Mouse (Mus musculus) hindbrain, embryonic 14.5 days (tissue): Measurements from ENCODE around the gene Fancl. TPM values are rescaled to one million over a fixed set of nuclear protein-coding genes. Genes with fewer than 3 reads are reported as not detected.

ENCODE experiments used
- ATAC-seq: fragments of 200-750 bp; cut with Nextera tagmentation; 2 replicates; pipeline ENCODE4 v1.8.0; 2017; ENCODE audit warnings: moderate number of reproducible peaks, mild to moderate bottlenecking, moderate TSS enrichment, moderate library complexity; ENCODE audit not compliant: low FRiP score
- DNase-seq: peaks from one replicate; pipeline ENCODE4 v3.0.0-alpha.2; 2015; ENCODE audit warnings: low spot score
- H3K27ac ChIP-seq: fragments of 300-500 bp; sonication (generic); 2 replicates; pipeline ENCODE4 v1.5.1; 2014; ENCODE audit warnings: mild to moderate bottlenecking, moderate library complexity
- H3K27me3 ChIP-seq: fragments of 300-500 bp; sonication (generic); 2 replicates; pipeline ENCODE4 v1.6.1; 2014; ENCODE audit warnings: mild to moderate bottlenecking, low read length, mixed read lengths; ENCODE audit not compliant: control insufficient read depth, insufficient read depth
- H3K36me3 ChIP-seq: fragments of 300-500 bp; sonication (generic); replicated peaks from 2 replicates; pipeline ENCODE4 v1.6.1; 2014; ENCODE audit not compliant: control insufficient read depth, insufficient read depth
- H3K4me1 ChIP-seq: fragments of 300-500 bp; sonication (generic); replicated peaks from 2 replicates; pipeline ENCODE4 v1.6.1; 2014; ENCODE audit warnings: antibody characterized with exemption, low read length, mixed read lengths; ENCODE audit not compliant: control insufficient read depth, insufficient read depth
- H3K4me2 ChIP-seq: fragments of 300-500 bp; sonication (generic); replicated peaks from 2 replicates; pipeline ENCODE4 v1.6.1; 2014; ENCODE audit warnings: mild to moderate bottlenecking, moderate library complexity
- H3K4me3 ChIP-seq: fragments of 300-500 bp; sonication (generic); replicated peaks from 2 replicates; pipeline ENCODE4 v1.5.1; 2014; ENCODE audit warnings: mild to moderate bottlenecking, low read length
- H3K9ac ChIP-seq: fragments of 300-500 bp; sonication (generic); 2 replicates; pipeline ENCODE4 v1.6.1; 2014
- H3K9me3 ChIP-seq: fragments of 300-500 bp; sonication (generic); 2 replicates; pipeline ENCODE4 v1.6.1; 2016; ENCODE audit warnings: low read length; ENCODE audit not compliant: control insufficient read depth
- WGBS: fragments of 180-500 bp; shearing (Covaris S2); extraction: QIAGEN DNeasy Blood & Tissue Kit; methylation state at CpG from one replicate; pipeline ENCODE4 v1.1.7; 2014; 5-methylcytosine and 5-hydroxymethylcytosine counted together
- polyA plus RNA-seq: library from polyadenylated mRNA; unstranded; fragments of >200 nt; fragmentation: Nextera tagmentation; extraction: Ambion mirVana; gene quantifications from 2 replicates; pipeline ENCODE4 v1.2.1, GENCODE M21; 2014

Fancl gene
- polyA plus RNA-seq, 1 experiment from 2014 or later = 14.4 TPM

DNA sequence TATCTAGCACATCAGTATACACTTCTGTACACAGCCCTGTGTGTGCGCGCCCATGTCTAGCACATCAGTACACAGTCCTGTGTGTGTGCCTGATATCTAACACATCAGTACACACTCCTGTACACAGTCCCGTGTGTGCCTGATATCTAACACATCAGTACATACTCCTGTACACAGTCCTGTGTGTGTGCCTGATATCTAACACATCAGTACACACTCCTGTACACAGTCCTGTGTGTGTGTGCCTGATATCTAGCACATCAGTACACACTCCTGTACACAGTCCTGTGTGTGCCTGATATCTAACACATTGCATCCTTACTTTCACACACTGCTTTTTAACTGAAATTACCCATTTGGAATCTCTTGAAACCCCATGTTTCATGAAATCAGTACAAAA lies 27.0 kb downstream of the Fancl start:
- H3K4me2 ChIP-seq = no peak overlapping the region
- DNase-seq (no peak), ATAC-seq (no peak)
- WGBS = 97% methylated on average over 3 of the region's 3 CpGs
- no peaks in the 10 kb centered on the region for H3K4me1 ChIP-seq
- no peaks in the 10 kb centered on the region for H3K36me3 ChIP-seq
- no peak overlapping the region for H3K4me3 ChIP-seq
- no peaks in the 10 kb centered on the region for H3K27me3 ChIP-seq
- H3K27ac ChIP-seq = no peak overlapping the region
- H3K9ac ChIP-seq = no peak overlapping the region
- no peaks in the 10 kb centered on the region for H3K9me3 ChIP-seq

DNA sequence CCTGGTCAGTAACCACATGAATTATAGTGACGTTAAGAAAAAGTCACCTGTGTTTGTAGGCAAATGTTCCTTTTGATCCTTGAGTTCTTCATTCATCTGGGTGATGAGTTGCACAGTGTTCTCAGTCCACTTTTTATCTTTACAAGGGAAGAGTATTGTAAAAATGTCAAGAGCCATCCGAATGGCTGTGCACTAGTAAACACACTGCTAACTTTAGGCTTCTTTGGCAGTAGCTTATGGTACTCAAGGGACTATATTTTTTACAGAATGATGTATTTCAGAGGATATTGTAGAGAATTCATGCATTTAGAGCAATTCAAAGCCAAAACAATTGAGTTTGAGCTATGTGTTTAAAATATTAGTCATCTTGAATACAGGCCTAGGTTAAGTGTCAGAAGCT lies 35.5 kb downstream of the Fancl start:
- Histone ChIP-seq H3K36me3 (no peaks in the 10 kb centered on the region; the same call in 1 of the 2 replicates), H3K4me1 (no peaks in the 10 kb centered on the region), H3K9ac (no peak overlapping the region), H3K4me3 (no peak overlapping the region), H3K4me2 (no peak overlapping the region), H3K27ac (no peak overlapping the region), H3K9me3 (no peaks in the 10 kb centered on the region), H3K27me3 (no peaks in the 10 kb centered on the region)
- WGBS = 90% methylated on average over 2 of the region's 2 CpGs
- ATAC-seq (no peak), DNase-seq (no peak)

DNA sequence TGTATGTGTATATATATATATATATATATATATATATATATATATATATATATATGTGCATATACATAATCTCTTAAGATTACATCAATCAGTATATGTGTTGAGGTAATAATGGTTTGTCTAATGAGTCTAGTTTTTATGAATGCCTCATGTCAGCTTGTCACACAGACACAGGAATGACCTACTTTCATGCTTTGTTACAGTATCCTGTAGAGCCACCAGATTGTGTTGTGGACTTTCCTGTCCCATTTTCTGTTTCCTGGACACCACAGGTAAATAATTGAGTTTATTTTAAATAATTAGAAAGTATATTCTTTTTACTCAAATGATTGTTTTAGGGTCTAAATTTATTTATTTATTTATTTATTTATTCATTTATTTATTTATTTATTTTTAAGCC lies 48.3 kb downstream of the Fancl start:
- no peak for DNase-seq
- no peak overlapping the region for H3K27ac ChIP-seq
- H3K27me3 ChIP-seq = no peaks in the 10 kb centered on the region
- no peak overlapping the region for H3K4me3 ChIP-seq
- no peaks in the 10 kb centered on the region for H3K9me3 ChIP-seq
- no peak for ATAC-seq
- no peaks in the 10 kb centered on the region for H3K36me3 ChIP-seq
- H3K9ac ChIP-seq = no peak overlapping the region
- no peaks in the 10 kb centered on the region for H3K4me1 ChIP-seq
- H3K4me2 ChIP-seq = no peak overlapping the region

DNA sequence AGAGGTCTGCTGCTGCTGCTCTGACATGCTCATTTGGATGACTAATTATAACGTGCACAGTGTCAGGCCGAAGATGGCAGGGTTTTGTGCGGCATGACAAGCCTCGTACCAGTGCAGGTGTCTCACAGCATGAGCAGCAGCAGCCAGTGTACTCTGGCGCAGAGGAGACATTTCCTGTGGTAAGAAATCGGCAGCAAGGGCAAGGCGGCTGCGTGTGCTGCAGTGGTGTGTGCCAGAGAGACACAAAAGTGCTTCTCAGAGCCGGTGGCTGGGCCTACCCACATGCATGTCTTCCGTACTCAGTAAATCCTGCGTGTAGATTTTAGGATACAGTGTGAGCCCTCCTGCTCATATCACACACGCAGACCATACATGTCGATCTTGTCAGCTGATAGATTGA lies 51.9 kb downstream of the Fancl start:
- no peaks in the 10 kb centered on the region for H3K36me3 ChIP-seq
- ATAC-seq = peak; percentile 76
- no peak overlapping the region for H3K4me3 ChIP-seq
- H3K9me3 ChIP-seq = no peaks in the 10 kb centered on the region
- H3K4me2 ChIP-seq = 0 out of 2 replicates have a peak overlapping the region, but pooled peaks have one; percentile 11
- DNase-seq = no peak
- H3K27ac ChIP-seq = peak overlapping the region; percentile 68
- H3K4me1 ChIP-seq = no peaks in the 10 kb centered on the region
- peak overlapping the region; percentile 14; the same call in 1 of the 2 replicates for H3K9ac ChIP-seq
- H3K27me3 ChIP-seq = no peaks in the 10 kb centered on the region
- 67% methylated on average over 13 of the region's 13 CpGs for WGBS

DNA sequence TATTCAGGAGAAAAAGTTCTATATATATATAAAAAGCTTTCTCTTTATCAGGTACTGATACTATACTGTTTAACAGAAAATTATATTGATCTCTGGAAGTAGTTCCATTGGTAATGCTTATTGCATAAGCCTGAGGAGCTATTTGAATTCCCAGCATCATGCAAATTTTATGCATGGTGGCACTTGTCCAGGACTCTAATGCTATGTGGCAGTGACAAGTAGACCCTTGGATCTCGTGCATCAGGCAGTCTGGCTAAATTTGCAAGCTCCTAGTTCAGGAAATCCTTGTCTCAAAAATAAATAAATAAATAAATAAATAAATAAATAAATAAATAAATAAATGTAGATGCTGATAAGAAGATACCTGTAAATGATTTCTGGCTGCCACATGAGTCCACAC lies 55.2 kb downstream of the Fancl start:
- WGBS = 42% methylated on average over 1 of the region's 1 CpGs
- Histone ChIP-seq H3K4me3 (no peak overlapping the region), H3K9ac (no peak overlapping the region), H3K27me3 (no peaks in the 10 kb centered on the region), H3K36me3 (no peaks in the 10 kb centered on the region), H3K4me2 (no peak overlapping the region), H3K27ac (no peak overlapping the region), H3K9me3 (no peaks in the 10 kb centered on the region), H3K4me1 (no peaks in the 10 kb centered on the region)
- ATAC-seq (0 out of 2 replicates have a peak, but pooled peaks have one; percentile 46), DNase-seq (no peak)

DNA sequence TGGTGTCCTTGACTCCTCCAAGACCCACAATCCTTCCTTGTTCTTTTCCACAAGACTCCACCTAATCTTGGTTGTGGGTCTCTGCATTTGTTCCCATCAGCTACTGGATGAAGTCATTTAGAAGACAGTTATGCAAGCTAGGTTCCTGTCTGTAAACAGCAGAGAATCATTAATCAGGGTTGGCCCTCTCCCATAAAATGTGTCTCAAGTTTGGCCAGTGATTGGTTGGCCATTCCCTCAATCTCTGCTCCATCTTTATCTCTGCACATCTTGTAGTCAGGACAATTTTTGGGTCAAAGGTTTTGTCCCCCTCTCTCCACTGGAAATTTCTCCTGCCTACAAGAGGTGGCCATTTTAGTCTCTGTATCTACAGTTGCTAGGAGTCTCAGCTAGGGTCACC lies 58.4 kb downstream of the Fancl start:
- ATAC-seq (no peak), DNase-seq (no peak)
- no peaks in the 10 kb centered on the region for H3K9me3 ChIP-seq
- no peaks in the 10 kb centered on the region for H3K27me3 ChIP-seq
- H3K4me1 ChIP-seq = no peaks in the 10 kb centered on the region
- H3K4me2 ChIP-seq = no peak overlapping the region
- no peak overlapping the region for H3K4me3 ChIP-seq
- no peak overlapping the region for H3K9ac ChIP-seq
- no peaks in the 10 kb centered on the region for H3K36me3 ChIP-seq
- H3K27ac ChIP-seq = no peak overlapping the region

DNA sequence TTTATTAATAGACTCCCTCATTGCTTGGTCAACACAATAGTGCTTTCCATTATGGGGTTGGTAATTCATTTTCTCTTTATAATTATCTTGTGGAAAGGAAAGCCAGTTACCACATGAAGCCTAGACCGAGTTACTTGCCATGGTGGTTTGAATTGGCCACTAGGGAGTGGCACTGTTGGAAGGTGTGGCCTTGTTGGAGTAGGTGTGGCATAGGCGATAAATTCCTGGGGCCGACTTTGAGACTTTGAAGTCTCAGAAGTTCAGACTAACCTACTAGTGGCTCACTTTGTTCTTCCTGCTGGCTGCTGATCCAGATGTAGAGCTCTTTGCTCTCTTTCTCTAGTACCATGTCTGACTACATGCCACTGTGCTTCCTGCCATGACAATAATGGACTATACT lies 63.9 kb downstream of the Fancl start:
- no peak for DNase-seq
- 89% methylated on average over 3 of the region's 3 CpGs for WGBS
- no peak overlapping the region for H3K27ac ChIP-seq
- H3K36me3 ChIP-seq = no peaks in the 10 kb centered on the region
- H3K4me2 ChIP-seq = no peak overlapping the region
- H3K4me1 ChIP-seq = no peaks in the 10 kb centered on the region
- ATAC-seq = no peak
- no peak overlapping the region for H3K9ac ChIP-seq
- no peak overlapping the region for H3K4me3 ChIP-seq
- H3K27me3 ChIP-seq = no peaks in the 10 kb centered on the region
- no peaks in the 10 kb centered on the region for H3K9me3 ChIP-seq

DNA sequence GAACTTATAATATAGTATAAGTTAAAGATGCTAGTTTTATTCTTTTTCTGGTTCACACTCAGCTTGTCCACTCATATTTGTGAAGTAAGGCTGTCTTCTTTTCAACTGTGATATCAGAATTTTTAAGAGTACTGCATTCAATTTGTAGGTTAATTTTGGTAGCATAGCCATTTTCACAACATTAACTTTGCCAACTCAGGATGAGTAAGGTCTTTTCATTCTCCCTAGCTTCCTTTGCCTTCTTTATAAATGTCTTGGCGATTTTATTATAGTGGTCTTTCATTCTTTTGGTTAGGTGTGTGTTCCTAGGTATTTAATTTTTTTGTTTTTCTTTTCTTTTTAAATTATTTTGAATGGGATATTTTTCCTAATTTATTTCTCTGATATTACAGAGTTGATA lies 64.7 kb downstream of the Fancl start:
- H3K27me3 ChIP-seq = no peaks in the 10 kb centered on the region
- H3K4me1 ChIP-seq = no peaks in the 10 kb centered on the region
- DNase-seq = no peak
- no peak overlapping the region for H3K4me2 ChIP-seq
- 97% methylated on average over 1 of the region's 1 CpGs for WGBS
- no peaks in the 10 kb centered on the region for H3K9me3 ChIP-seq
- no peaks in the 10 kb centered on the region for H3K36me3 ChIP-seq
- no peak for ATAC-seq
- no peak overlapping the region for H3K27ac ChIP-seq
- H3K9ac ChIP-seq = no peak overlapping the region
- H3K4me3 ChIP-seq = no peak overlapping the region

DNA sequence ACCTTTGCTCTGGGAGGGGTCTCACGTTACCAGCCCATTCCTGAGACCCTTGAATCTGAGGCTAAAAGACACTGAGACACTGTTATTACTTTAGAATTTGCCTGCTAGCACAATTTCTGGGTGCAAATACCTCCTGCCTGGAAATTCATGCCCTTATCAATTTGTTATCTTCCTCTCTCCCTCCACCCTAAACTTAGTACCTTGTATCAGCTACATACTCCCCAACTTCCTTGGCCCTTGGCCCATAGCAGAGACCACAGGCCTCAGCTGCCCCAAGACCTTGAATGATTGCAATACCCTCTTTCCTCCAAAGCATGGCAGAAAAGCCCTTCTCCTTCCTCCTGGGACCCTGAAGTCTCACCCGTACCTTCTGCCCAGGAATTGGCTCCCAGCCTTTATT lies 65.3 kb downstream of the Fancl start:
- no peaks in the 10 kb centered on the region for H3K4me1 ChIP-seq
- ATAC-seq (no peak), DNase-seq (no peak)
- no peak overlapping the region for H3K9ac ChIP-seq
- no peaks in the 10 kb centered on the region for H3K9me3 ChIP-seq
- 92% methylated on average over 2 of the region's 2 CpGs for WGBS
- H3K4me2 ChIP-seq = no peak overlapping the region
- no peaks in the 10 kb centered on the region for H3K36me3 ChIP-seq
- H3K27me3 ChIP-seq = no peaks in the 10 kb centered on the region
- H3K4me3 ChIP-seq = no peak overlapping the region
- H3K27ac ChIP-seq = no peak overlapping the region

DNA sequence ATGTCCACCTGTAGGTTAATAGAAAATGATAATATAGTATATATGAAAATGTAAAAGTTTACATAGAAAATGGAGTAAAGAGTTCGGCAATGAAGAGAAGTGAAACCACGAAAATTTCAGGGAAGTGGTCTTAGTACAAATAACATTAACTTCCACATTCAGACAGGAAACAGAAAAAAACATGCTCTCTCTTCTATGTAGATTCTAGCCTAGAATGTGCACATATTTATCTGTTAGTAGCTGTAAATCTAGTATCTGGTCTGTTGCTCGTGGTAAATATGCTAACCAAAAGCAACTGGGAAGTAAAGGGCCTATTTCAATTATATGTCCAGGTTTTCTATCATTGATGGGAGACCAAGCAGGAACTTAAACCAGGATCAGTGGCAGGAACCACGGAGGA lies 66.8 kb downstream of the Fancl start:
- ATAC-seq = no peak

More for the DNA sequence above, 66.8 kb downstream of the Fancl start:
- DNase-seq = no peak
- Histone ChIP-seq H3K4me2 (no peak overlapping the region), H3K27ac (no peak overlapping the region), H3K9ac (no peak overlapping the region), H3K4me3 (no peak overlapping the region), H3K4me1 (no peaks in the 10 kb centered on the region), H3K36me3 (no peaks in the 10 kb centered on the region), H3K27me3 (no peaks in the 10 kb centered on the region), H3K9me3 (no peaks in the 10 kb centered on the region)
- WGBS = 94% methylated on average over 4 of the region's 4 CpGs
